Mouse (Mus musculus) thymus, adult 2 months (tissue): ENCODE data around the gene Spcs3. TPM values are rescaled to one million over a fixed set of nuclear protein-coding genes. Genes with fewer than 3 reads are reported as not detected.

ENCODE experiments used
- DNase-seq: peaks from one replicate; pipeline ENCODE4 v3.0.0; 2021
- H3K27ac ChIP-seq: fragments of 200-500 bp; 2 replicates; pipeline ENCODE4 v1.5.1; 2012; ENCODE audit warnings: low read length, control low read depth; ENCODE audit not compliant: control insufficient read depth, insufficient read depth
- H3K27me3 ChIP-seq: fragments of 200-500 bp; 2 replicates; pipeline ENCODE4 v1.6.1; 2012; ENCODE audit warnings: mild to moderate bottlenecking, low read length, moderate library complexity, mixed read lengths; ENCODE audit not compliant: control insufficient read depth, insufficient read depth
- H3K36me3 ChIP-seq: fragments of 200-500 bp; 2 replicates; pipeline ENCODE4 v1.6.1; 2012; ENCODE audit warnings: mild to moderate bottlenecking, low read length, moderate library complexity; ENCODE audit not compliant: control insufficient read depth, insufficient read depth
- H3K4me1 ChIP-seq: fragments of 200-500 bp; replicated peaks from 2 replicates; pipeline ENCODE4 v1.6.1; 2012; ENCODE audit warnings: low read length; ENCODE audit not compliant: control insufficient read depth, insufficient read depth
- H3K4me3 ChIP-seq: fragments of 200-500 bp; 2 replicates; pipeline ENCODE4 v1.5.1; 2012; ENCODE audit warnings: mild to moderate bottlenecking, low read length, control low read depth, moderate library complexity; ENCODE audit not compliant: control insufficient read depth, insufficient read depth
- CTCF ChIP-seq: fragments of 200-500 bp; IDR thresholded peaks from 2 replicates; pipeline ENCODE4 v1.5.1; 2012; ENCODE audit warnings: mild to moderate bottlenecking, control low read depth, low read length, moderate library complexity, borderline replicate concordance; ENCODE audit not compliant: control insufficient read depth, poor library complexity, insufficient read depth; ENCODE audit errors: extremely low read depth
- POLR2A ChIP-seq: fragments of 200-500 bp; IDR thresholded peaks from 2 replicates; pipeline ENCODE4 v1.6.1; 2012; ENCODE audit warnings: mild to moderate bottlenecking, low read length, control low read depth, moderate library complexity; ENCODE audit not compliant: control insufficient read depth, poor library complexity, insufficient read depth; ENCODE audit errors: extremely low read depth
- WGBS: fragments of 180-500 bp; shearing (Covaris S2); methylation state at CpG from one replicate; pipeline ENCODE4 v1.1.7; 2018; 5-methylcytosine and 5-hydroxymethylcytosine counted together
- polyA plus RNA-seq: library from polyadenylated mRNA; depleted of rRNA; stranded (reverse); fragments of >200 nt; gene quantifications from 2 replicates; pipeline ENCODE4 v1.2.3, GENCODE M21; 2012

Gene Spcs3
- polyA plus RNA-seq, 1 experiment = 14.3 TPM

GRCm38 (mm10) chr8:54509221-54509721 lies 20.5 kb downstream of the Spcs3 start:
- Histone ChIP-seq H3K27ac (no peak overlapping the region), H3K4me1 (no peaks in the 10 kb centered on the region)

GRCm38 (mm10) chr8:54508814-54509213 lies 21.0 kb downstream of the Spcs3 start:
- Histone ChIP-seq H3K27ac (no peak overlapping the region), H3K27me3 (no peaks in the 10 kb centered on the region), H3K4me1 (no peaks in the 10 kb centered on the region), H3K4me3 (no peak overlapping the region), H3K36me3 (no peaks in the 10 kb centered on the region)
- no peak for DNase-seq
- TF ChIP-seq CTCF (no peak), POLR2A (no peak)
- 5% methylated on average over 11 of the region's 11 CpGs for WGBS

More at GRCm38 (mm10) chr8:54509221-54509721, 20.5 kb downstream of the Spcs3 start:
- 12% methylated on average over 10 of the region's 10 CpGs for WGBS
- H3K4me3 ChIP-seq = no peak overlapping the region
- no peak for DNase-seq
- no peaks in the 10 kb centered on the region for H3K36me3 ChIP-seq
- TF ChIP-seq POLR2A (no peak), CTCF (no peak)
- no peaks in the 10 kb centered on the region for H3K27me3 ChIP-seq

GRCm38 (mm10) chr8:54508096-54508456 lies 21.7 kb downstream of the Spcs3 start:
- no peak for DNase-seq
- Histone ChIP-seq H3K27ac (no peak overlapping the region), H3K27me3 (no peaks in the 10 kb centered on the region), H3K36me3 (no peaks in the 10 kb centered on the region), H3K4me3 (no peak overlapping the region), H3K4me1 (no peaks in the 10 kb centered on the region)
- no peak for TF ChIP-seq POLR2A
- TF ChIP-seq CTCF = no peak
- WGBS = 18% methylated on average over 1 of the region's 1 CpGs

- no peak overlapping the region for H3K4me3 ChIP-seq
- H3K27ac ChIP-seq = no peak overlapping the region
- WGBS = 12% methylated on average over 6 of the region's 6 CpGs
- no peaks in the 10 kb centered on the region for H3K27me3 ChIP-seq
- DNase-seq = peak; percentile 73
- TF ChIP-seq POLR2A (no peak), CTCF (no peak)
- H3K4me1 ChIP-seq = no peaks in the 10 kb centered on the region
- H3K36me3 ChIP-seq = no peaks in the 10 kb centered on the region
Measured at GRCm38 (mm10) chr8:54507428-54508095, 22.2 kb downstream of the Spcs3 start.

GRCm38 (mm10) chr8:54505060-54505459 lies 24.7 kb downstream of the Spcs3 start:
- Histone ChIP-seq H3K36me3 (no peaks in the 10 kb centered on the region), H3K4me3 (no peak overlapping the region), H3K27ac (no peak overlapping the region), H3K4me1 (no peaks in the 10 kb centered on the region), H3K27me3 (no peaks in the 10 kb centered on the region)
- 83% methylated on average over 2 of the region's 2 CpGs for WGBS
- TF ChIP-seq POLR2A = no peak
- TF ChIP-seq CTCF = no peak
- no peak for DNase-seq

GRCm38 (mm10) chr8:54503104-54503503 lies 26.7 kb downstream of the Spcs3 start:
- H3K36me3 ChIP-seq = no peaks in the 10 kb centered on the region
- DNase-seq = no peak
- H3K4me3 ChIP-seq = no peak overlapping the region
- WGBS = 87% methylated on average over 7 of the region's 7 CpGs
- H3K27ac ChIP-seq = no peak overlapping the region
- no peaks in the 10 kb centered on the region for H3K4me1 ChIP-seq
- no peak for TF ChIP-seq CTCF
- no peak for TF ChIP-seq POLR2A
- H3K27me3 ChIP-seq = no peaks in the 10 kb centered on the region
